Mouse (Mus musculus) layer of hippocampus, postnatal 25 days (tissue): ENCODE data around the gene Agap1. TPM values are rescaled to one million over a fixed set of nuclear protein-coding genes. Genes with fewer than 3 reads are reported as not detected.

Experiments used
- DNase-seq, 2 experiments: peaks; one replicate each; pipeline ENCODE4 v3.0.0; 2022; ENCODE audit warnings: mixed read lengths in 2 of 2, low spot score in 1 of 2; ENCODE audit errors: extremely low spot score in 1 of 2
- total RNA-seq, 2 experiments: library from RNA; stranded (reverse); gene quantifications; 2 replicates each; pipeline ENCODE4 v1.2.3; 2021

The Agap1 gene
- total RNA-seq, 2 experiments from 2014 or later, result 255 to 275 TPM

GRCm38 (mm10) chr1:89922883-89923641 is 468.5 kb downstream of the Agap1 start:
- DNase-seq, result no peak

GRCm38 (mm10) chr1:89923642-89924020 is 469.0 kb downstream of the Agap1 start:
- DNase-seq, result no peak

GRCm38 (mm10) chr1:89925501-89926190 is 471.0 kb downstream of the Agap1 start:
- DNase-seq, result no peak

- DNase-seq, result no peak
Measured at GRCm38 (mm10) chr1:89926583-89927060, 472.0 kb downstream of the Agap1 start.

GRCm38 (mm10) chr1:89927061-89927661 is 472.6 kb downstream of the Agap1 start:
- DNase-seq, result no peak

GRCm38 (mm10) chr1:89928676-89929075 is 474.1 kb downstream of the Agap1 start:
- DNase-seq, result no peak

GRCm38 (mm10) chr1:89929181-89929580 is 474.6 kb downstream of the Agap1 start:
- no peak for DNase-seq

- DNase-seq, result no peak
Measured at GRCm38 (mm10) chr1:89929721-89930505, 475.3 kb downstream of the Agap1 start.

- DNase-seq, result no peak
Measured at GRCm38 (mm10) chr1:89930551-89930950, 475.9 kb downstream of the Agap1 start.

GRCm38 (mm10) chr1:89931120-89931519 is 476.5 kb downstream of the Agap1 start, which contains the start of gene Gbx2:
Gene Gbx2 (minus strand): TSS chr1:89931179.
- DNase-seq, result no peak

- DNase-seq, result no peak
Measured at GRCm38 (mm10) chr1:89932021-89932423, 477.4 kb downstream of the Agap1 start.

- no peak for DNase-seq
Measured at GRCm38 (mm10) chr1:89932616-89933015, 478.0 kb downstream of the Agap1 start.

GRCm38 (mm10) chr1:89933028-89933427 is 478.4 kb downstream of the Agap1 start:
- DNase-seq, result no peak

GRCm38 (mm10) chr1:89933786-89934185 is 479.2 kb downstream of the Agap1 start:
- no peak for DNase-seq

- no peak for DNase-seq
Measured at GRCm38 (mm10) chr1:89934316-89935260, 480.0 kb downstream of the Agap1 start.

- DNase-seq, result no peak
Measured at GRCm38 (mm10) chr1:89935493-89936348, 481.1 kb downstream of the Agap1 start.

- no peak for DNase-seq
Measured at GRCm38 (mm10) chr1:89938884-89939595, 484.4 kb downstream of the Agap1 start.

- no peak for DNase-seq
Measured at GRCm38 (mm10) chr1:89939596-89939960, 485.0 kb downstream of the Agap1 start.
